Mouse (Mus musculus) cerebellum, adult 9-10 months (tissue): ENCODE measurements around the gene Sumo1.

Source experiments
- DNase-seq: peaks from one replicate; pipeline ENCODE4 v3.0.0; 2022

Gene Sumo1

GRCm38 (mm10) chr1:59592359-59592758 lies 78.3 kb downstream of the Sumo1 start:
- DNase-seq = no peak

- no peak for DNase-seq
These were observed 81.4 kb downstream of the Sumo1 start for GRCm38 (mm10) chr1:59589271-59589670.

DNA sequence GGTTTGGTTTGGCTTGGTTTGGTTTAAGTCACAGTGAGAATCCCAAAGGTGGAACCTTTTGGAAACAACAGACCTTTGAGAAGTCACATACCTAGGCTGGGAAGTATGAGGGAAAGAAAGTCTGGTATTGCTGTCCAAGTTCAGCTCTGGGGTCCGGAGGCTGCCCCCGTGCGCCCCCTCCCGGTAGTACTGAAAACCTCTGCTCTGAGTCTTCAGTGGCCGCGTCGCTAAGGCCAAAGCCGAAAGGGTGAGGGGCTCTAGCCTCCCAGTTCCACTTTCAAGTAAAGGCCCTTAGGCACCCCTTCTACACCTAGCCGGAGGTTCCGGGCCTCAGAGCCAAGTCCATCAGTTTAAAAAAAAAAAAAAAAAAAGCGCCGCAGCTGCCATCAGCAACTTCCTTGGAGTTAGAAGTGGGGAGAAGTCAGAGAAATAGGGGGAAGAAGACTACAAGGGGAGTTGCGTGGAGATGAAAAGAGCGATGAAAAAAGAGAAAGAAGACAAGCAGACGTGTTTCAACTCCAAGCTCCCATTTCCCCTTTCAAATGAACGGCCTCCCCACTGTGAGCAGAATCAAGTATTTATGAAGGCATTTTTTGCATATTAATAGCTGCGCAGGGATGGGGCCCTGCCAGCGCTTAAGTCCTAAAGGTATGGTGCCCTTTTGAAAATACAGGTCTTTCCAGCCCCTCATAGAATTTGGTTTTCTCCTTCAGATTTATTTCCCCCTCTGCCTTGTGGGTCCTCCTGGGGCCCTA lies 85.8 kb downstream of the Sumo1 start:
- peak; percentile 80 for DNase-seq

DNA sequence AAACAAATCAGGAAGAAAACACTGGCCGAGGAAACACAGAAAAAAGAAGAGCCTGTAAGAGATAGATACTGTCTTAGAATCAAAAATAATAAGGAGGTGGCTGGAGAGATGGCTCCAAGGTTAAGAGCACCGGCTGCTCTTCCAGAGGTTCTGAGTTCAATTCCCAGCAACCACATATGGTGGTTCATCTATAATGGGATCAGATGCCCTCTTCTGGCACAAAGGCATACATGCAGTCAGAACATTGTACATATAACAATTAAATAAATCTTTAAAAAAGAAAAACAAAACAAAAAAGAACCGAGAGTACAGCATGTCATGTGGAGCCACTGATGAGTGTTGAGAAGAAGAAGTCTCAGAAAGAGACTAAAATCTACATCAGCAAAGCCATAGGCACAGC lies 89.8 kb downstream of the Sumo1 start:
- no peak for DNase-seq

GRCm38 (mm10) chr1:59580131-59580751 lies 90.4 kb downstream of the Sumo1 start:
- no peak for DNase-seq

- DNase-seq = peak; percentile 78
These were observed 91.3 kb downstream of the Sumo1 start for GRCm38 (mm10) chr1:59579327-59579726.

DNA sequence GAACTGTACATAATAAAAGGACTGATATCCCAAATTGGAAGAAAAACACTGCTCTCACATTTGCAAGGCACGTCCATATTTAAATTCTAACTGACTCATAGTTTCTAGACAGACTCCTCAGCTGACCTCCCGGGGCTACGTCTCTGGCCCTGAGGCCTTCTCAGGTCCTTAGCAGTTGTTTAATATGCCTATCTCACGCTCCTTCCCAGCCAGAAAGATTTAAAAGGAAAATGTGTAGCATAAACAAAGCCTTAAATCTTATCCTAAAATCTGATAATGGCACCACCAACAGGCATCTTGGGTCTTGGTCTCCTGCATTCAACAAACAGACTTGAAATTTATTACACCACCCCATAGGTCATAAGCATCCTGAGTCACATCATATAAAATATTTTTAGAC lies 91.9 kb downstream of the Sumo1 start:
- DNase-seq = no peak

DNA sequence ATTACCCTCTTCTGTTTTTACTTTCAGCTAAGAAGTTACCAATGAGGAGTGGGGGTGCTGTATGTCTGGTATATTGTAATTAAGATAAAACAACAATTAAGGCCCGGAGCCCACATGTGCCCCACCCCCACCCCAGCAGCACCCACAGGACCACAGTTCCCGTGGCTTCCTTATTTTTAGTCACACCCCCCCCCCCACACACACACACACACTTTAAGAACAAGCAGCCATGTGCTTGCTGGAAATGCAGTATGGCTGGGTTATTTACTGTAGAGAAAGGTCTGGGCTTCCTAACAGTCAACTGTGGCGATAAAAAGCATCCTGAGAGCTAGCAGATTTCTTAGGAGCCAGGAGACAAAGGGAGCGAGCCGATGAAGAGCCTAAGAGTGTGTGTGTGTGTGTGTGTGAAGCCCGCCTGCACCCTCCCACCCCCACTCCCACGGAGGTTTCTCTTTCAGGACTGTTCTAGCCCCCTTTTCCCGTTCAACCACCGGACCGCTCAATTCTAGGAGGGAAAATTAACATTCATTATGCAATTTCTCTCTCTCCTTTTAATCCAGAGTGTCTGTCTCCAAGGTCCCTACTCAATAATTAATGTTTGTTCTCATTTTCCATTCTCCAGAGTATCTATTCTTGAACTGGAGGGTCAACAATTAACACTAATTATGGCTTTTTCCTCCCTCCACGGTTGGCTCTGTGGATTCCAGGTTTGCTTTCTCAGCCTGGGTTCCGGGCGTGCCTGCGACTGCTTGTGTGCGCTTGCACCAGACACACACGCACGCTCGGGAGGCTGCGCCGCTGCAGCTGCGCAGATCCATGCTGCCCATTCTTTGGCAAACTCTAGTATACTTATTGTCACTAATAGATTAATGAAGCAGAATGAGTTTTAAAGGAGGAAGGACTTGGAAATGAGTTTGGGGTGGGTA lies 96.1 kb downstream of the Sumo1 start:
- DNase-seq = no peak

DNA sequence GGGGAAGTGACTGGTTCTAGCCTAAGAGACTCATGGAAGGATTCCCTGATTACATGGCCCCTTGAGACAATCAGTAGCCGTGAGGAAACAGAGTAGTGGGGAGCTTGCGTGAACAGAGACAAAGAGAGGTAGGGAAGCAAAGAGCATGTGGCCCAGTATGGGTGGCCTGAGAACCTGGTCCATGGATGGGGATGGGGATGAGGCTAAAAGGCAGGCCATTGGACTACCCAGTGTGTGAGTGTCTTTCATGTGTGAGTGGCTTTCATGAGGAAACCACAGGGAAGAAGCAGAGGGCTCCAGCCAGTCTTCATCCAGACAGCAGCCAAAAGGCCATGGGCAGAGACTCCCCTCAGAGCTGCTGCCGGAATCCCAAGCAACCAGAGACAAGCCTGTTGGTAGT lies 96.8 kb downstream of the Sumo1 start:
- DNase-seq = no peak

DNA sequence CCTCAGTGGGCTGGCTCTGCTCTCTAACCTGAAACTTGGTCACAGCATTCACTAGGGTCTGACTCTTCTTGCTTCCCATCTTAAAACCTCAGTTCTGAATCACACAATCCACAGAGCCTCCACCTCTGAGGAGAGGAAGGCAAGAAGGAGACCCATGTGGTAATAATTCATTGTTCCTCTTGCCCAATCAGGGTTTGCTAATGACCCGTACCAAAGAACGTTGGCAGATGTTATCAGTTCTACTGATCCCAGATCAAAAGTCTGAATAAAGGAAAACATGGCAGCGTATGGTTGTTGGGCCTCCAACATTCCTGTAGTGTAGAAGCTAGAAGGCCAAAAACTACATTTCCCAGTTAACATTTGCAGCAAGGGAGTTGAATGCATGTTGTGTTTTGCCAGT lies 99.1 kb downstream of the Sumo1 start:
- no peak for DNase-seq

DNA sequence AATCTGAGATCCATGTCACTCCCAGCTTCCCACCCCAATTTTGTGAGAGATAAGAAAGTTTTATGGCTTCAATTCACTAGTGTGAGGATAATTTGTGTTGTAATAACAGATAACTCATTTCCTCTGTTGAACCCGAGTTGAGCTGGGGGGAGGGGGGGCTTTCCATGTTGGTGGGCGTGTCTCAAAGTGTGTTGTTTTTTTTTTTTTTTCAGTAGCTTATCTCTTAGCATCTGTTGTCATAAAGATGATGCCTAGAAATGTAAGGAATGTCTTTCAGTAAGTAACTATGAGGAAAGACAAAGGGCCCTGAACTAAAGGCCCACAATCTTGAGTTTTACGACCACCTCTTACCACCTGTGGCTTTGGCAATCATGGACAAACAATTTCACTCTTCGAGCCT lies 99.9 kb downstream of the Sumo1 start:
- no peak for DNase-seq

GRCm38 (mm10) chr1:59569301-59569700 lies 101.3 kb downstream of the Sumo1 start:
- no peak for DNase-seq

- no peak for DNase-seq
These were observed 102.4 kb downstream of the Sumo1 start for GRCm38 (mm10) chr1:59568283-59568682.

DNA sequence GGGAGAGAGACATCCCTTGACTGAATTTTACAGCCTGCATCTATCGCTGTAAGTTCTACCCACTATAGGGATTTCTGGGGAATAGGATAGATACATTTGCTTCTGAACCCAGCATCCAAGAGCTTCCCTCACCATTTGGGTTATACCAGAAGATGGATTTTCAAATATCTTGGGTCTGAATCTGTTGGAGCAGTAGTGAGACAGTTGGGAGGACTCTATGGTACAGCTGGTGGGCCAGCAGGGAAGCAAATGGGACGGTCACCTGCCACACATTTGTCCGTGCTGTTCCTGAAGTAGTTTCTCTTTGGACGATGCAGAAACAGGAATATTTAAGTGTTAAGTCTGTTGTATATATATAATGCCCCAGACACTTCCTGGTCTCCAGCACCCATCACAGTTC lies 103.1 kb downstream of the Sumo1 start:
- peak; percentile 85 for DNase-seq

DNA sequence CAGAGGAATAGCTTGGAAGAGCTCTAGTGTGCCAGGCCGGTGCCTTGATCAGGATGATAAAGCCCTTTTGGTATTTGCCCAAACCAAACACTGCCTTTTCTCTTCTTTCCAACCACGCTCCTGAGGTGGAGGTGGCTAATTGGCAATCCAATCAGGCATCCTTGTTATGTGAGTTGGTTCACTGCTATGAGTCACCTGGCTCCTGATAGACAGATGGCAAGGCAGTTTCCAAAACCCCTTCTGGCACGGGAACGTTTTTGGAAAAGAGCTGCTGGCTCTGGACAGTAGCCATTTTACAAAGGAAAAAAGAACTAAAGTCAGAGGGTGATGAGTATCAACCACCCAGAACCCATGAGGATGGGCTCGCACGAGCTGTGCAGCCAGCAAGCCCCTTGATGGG lies 103.7 kb downstream of the Sumo1 start:
- DNase-seq = peak; percentile 96

DNA sequence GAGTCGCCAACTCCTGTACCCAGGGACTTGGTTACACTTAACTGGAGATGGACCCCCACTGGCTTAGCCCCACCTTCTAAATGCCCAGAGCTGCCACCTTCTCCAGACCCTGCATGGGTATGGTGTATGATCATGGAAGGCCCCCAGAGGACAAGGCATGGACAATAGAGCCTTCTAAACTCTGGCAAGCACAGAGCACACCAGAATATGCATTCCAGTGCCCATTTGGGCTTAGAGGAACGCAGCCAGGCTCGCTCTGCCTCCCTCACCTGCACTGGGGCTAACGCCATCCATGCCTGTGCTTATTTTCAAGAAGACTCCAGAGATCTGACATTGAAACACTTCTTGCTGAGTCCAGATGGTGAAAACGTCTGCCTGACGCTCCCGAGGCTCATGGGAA lies 104.4 kb downstream of the Sumo1 start:
- peak; percentile 61 for DNase-seq

DNA sequence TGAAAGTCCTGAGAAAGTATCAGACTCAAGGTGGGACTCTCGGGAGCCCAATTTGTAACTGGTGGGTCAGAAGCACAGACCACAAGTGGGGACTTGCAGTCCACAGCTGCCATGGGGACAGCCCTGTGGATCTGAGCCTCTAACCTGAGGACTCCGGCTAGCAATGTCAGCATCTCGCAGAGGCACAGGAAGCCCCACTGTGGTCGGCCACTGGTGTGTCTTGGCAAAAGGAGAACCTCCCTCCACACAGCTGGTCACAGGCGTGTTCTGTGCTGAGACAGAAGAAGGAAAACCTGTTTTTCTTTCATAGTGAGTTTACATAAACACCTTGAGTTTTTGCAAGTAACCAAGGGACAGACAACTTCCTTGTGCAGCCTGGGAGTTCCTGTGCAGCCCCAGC lies 104.8 kb downstream of the Sumo1 start:
- no peak for DNase-seq

GRCm38 (mm10) chr1:59563581-59563980 lies 107.1 kb downstream of the Sumo1 start:
- no peak for DNase-seq

- no peak for DNase-seq
These were observed 116.9 kb downstream of the Sumo1 start for GRCm38 (mm10) chr1:59553708-59554107.

- DNase-seq = no peak
These were observed 119.6 kb downstream of the Sumo1 start for GRCm38 (mm10) chr1:59550996-59551395.

DNA sequence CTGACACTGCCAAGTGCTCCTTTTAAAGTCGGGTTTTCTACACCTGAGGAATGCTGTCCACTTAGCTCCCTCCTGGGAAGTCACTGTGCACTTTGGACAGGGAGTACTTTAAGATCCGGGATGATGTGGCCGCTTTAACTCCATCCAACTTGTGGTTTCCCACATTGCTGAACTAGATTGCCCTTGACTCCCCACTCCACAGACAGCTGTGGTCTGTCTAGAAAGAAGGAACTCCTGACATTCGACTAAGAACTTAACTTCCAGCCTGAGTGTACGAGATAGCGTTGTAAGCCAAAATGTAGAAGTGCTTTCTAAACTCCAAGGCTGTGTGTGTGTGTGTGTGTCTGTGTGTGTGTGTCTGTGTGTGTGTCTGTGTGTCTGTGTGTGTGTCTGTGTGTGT lies 120.4 kb downstream of the Sumo1 start:
- no peak for DNase-seq

DNA sequence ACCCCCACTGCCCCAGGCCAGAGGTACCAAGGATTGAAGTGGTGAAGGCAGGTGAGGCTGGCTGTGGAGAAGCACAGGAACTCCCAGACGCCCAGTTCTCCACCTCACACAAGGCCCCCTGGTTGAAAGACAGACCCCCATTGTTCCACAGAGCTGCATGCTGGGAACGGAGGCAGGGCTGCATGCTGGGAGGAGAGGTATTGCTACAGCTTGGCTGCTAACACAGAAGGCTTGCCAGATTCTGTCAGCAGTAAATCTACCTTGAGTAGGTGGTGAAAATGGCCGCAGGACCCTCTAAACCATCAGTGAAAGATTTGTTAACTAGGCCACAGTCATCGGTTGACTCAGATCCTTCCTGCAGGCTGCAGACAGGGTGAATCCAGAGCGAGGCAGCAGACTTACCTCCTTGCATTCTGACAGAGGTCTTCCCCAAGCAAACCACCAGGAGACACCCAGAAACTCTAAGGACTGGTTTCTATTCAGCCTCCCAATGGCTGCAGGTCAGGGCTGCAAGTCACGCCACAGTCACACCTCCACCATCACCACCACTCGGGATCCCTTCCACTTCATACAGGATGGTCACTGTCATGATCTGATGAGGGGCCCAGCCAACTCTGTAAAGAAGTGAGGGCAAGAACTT lies 121.5 kb downstream of the Sumo1 start:
- no peak for DNase-seq

- no peak for DNase-seq
These were observed 122.1 kb downstream of the Sumo1 start for GRCm38 (mm10) chr1:59548486-59548885.
